Mouse (Mus musculus) kidney, adult 2 months (tissue): ENCODE data around the gene Shtn1.

Experiments
- CTCF ChIP-seq: fragments of 200-500 bp; conservative IDR thresholded peaks from 2 replicates; pipeline ENCODE4 v1.5.1; 2011; ENCODE audit warnings: low read depth, mild to moderate bottlenecking, control low read depth, low read length, moderate library complexity, mixed read lengths; ENCODE audit not compliant: insufficient read depth, insufficient read length
- POLR2A ChIP-seq: fragments of 200-500 bp; IDR thresholded peaks from one replicate; pipeline ENCODE4 v1.6.1; 2011; ENCODE audit warnings: low read depth, low read length, control low read depth

DNA sequence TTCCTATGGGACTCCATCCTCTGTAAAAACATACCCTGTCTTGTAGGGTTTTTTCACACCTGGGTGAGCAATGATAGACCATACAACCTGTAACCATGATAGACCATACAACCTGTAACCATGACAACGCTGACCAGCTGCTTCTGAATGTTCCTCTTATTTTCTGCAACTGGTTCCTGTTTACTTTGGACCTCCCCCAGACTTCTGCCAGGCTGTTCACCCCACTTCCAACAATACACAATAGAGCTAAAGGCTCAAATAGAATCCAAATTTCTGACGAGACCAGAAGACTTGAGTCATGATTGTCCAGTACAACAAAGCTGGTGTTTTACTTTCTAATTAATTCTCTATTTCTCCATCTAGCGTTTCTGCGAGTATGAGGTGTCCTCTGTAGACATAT lies 23.8 kb downstream of the Shtn1 start:
- TF ChIP-seq POLR2A, result no peak
- no peak for TF ChIP-seq CTCF
